Mouse (Mus musculus) kidney, embryonic 15.5 days (tissue): Measurements from ENCODE around the gene Rgs8. TPM values are rescaled to one million over a fixed set of nuclear protein-coding genes. Genes with fewer than 3 reads are reported as not detected.

ENCODE experiments used
- ATAC-seq: fragments of 200-750 bp; cut with Nextera tagmentation; replicated peaks from 2 replicates; pipeline ENCODE4 v1.8.0; 2017; ENCODE audit warnings: moderate TSS enrichment; ENCODE audit not compliant: low FRiP score
- H3K27ac ChIP-seq: fragments of 300-500 bp; sonication (generic); 2 replicates; pipeline ENCODE4 v1.5.1; 2015; ENCODE audit warnings: mild to moderate bottlenecking, inconsistent platforms
- H3K27me3 ChIP-seq: fragments of 300-500 bp; sonication (generic); 2 replicates; pipeline ENCODE4 v1.6.1; 2015; ENCODE audit warnings: inconsistent platforms
- H3K36me3 ChIP-seq: fragments of 300-500 bp; sonication (generic); 2 replicates; pipeline ENCODE4 v1.6.1; 2015; ENCODE audit warnings: inconsistent platforms
- H3K4me1 ChIP-seq: fragments of 300-500 bp; sonication (generic); 2 replicates; pipeline ENCODE4 v1.6.1; 2015; ENCODE audit warnings: inconsistent platforms
- H3K4me2 ChIP-seq: fragments of 300-500 bp; sonication (generic); 2 replicates; pipeline ENCODE4 v1.6.1; 2015; ENCODE audit warnings: moderate library complexity, mild to moderate bottlenecking, inconsistent platforms
- H3K4me3 ChIP-seq: fragments of 300-500 bp; sonication (generic); replicated peaks from 2 replicates; pipeline ENCODE4 v1.5.1; 2015; ENCODE audit warnings: mild to moderate bottlenecking, inconsistent platforms
- H3K9ac ChIP-seq: fragments of 300-500 bp; sonication (generic); 2 replicates; pipeline ENCODE4 v1.6.1; 2015; ENCODE audit warnings: mild to moderate bottlenecking, inconsistent platforms
- H3K9me3 ChIP-seq: fragments of 300-500 bp; sonication (generic); replicated peaks from 2 replicates; pipeline ENCODE4 v1.6.1; 2016; ENCODE audit warnings: inconsistent platforms
- WGBS: fragments of 180-500 bp; shearing (Covaris S2); methylation state at CpG from one replicate; pipeline ENCODE4 v1.1.7; 2015; ENCODE audit warnings: mixed read lengths; 5-methylcytosine and 5-hydroxymethylcytosine counted together
- polyA plus RNA-seq: library from polyadenylated mRNA; unstranded; fragments of >200 nt; fragmentation: Nextera tagmentation; extraction: Ambion mirVana; gene quantifications from 2 replicates; pipeline ENCODE4 v1.2.1, GENCODE M21; 2015

The Rgs8 gene
- polyA plus RNA-seq, 1 experiment from 2014 or later: 0.10 TPM

GRCm38 (mm10) chr1:153712633-153713032, 59.8 kb downstream of the Rgs8 start:
- Histone ChIP-seq H3K9me3 (no peaks in the 10 kb centered on the region), H3K9ac (no peak overlapping the region), H3K27me3 (no peaks in the 10 kb centered on the region), H3K4me3 (no peak overlapping the region), H3K4me1 (peaks cover 9% of the 10 kb centered on the region), H3K36me3 (no peaks in the 10 kb centered on the region), H3K4me2 (no peak overlapping the region), H3K27ac (no peak overlapping the region)
- no peak for ATAC-seq
- 95% methylated on average over 2 of the region's 2 CpGs for WGBS

DNA sequence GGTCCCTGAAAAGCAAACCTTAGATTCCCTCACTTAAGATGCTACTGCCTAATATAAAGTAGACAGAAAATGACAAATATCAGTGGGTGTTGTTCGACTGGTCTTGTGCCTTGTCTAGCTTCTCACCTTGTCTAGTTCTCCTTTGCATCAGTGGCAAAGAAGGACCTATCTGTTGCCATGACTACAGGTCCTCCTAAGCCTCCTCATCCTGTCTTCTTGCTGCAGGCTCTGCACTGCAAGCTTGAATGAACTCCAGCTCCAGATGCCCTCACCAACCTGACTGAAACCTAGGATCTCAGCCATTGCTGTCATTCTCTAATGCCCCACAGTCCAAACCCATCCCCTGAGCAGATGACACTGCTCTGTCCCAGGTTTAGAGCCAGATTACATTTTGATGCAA, 65.2 kb downstream of the Rgs8 start:
- Histone ChIP-seq H3K9ac (no peak overlapping the region), H3K4me1 (no peaks in the 10 kb centered on the region), H3K36me3 (no peaks in the 10 kb centered on the region), H3K4me3 (no peak overlapping the region), H3K9me3 (no peaks in the 10 kb centered on the region), H3K4me2 (no peak overlapping the region), H3K27ac (no peak overlapping the region), H3K27me3 (no peaks in the 10 kb centered on the region)
- 86% methylated on average over 1 of the region's 1 CpGs for WGBS
- ATAC-seq: no peak

- Histone ChIP-seq H3K27me3 (no peaks in the 10 kb centered on the region), H3K9ac (no peak overlapping the region), H3K9me3 (no peaks in the 10 kb centered on the region), H3K4me1 (0 out of 2 replicates have a peak, but pooled peaks cover 3% of the 10 kb centered on the region), H3K27ac (no peak overlapping the region), H3K4me3 (no peak overlapping the region), H3K4me2 (no peak overlapping the region), H3K36me3 (no peaks in the 10 kb centered on the region)
- WGBS: 78% methylated on average over 7 of the region's 7 CpGs
- no peak for ATAC-seq
Measured at GRCm38 (mm10) chr1:153720935-153721334, 68.1 kb downstream of the Rgs8 start.

GRCm38 (mm10) chr1:153721565-153722310, 68.9 kb downstream of the Rgs8 start:
- no peaks in the 10 kb centered on the region for H3K27me3 ChIP-seq
- H3K4me3 ChIP-seq: no peak overlapping the region
- no peak overlapping the region for H3K4me2 ChIP-seq
- H3K4me1 ChIP-seq: 0 out of 2 replicates have a peak, but pooled peaks cover 3% of the 10 kb centered on the region
- no peak for ATAC-seq
- H3K9ac ChIP-seq: no peak overlapping the region
- H3K36me3 ChIP-seq: no peaks in the 10 kb centered on the region
- no peak overlapping the region for H3K27ac ChIP-seq
- H3K9me3 ChIP-seq: no peaks in the 10 kb centered on the region
- 71% methylated on average over 9 of the region's 9 CpGs for WGBS

- Histone ChIP-seq H3K27me3 (no peaks in the 10 kb centered on the region), H3K36me3 (no peaks in the 10 kb centered on the region), H3K9ac (no peak overlapping the region), H3K9me3 (no peaks in the 10 kb centered on the region), H3K27ac (no peak overlapping the region), H3K4me2 (no peak overlapping the region), H3K4me3 (no peak overlapping the region), H3K4me1 (0 out of 2 replicates have a peak, but pooled peaks cover 3% of the 10 kb centered on the region)
- WGBS: 64% methylated on average over 9 of the region's 9 CpGs
- no peak for ATAC-seq
Measured at GRCm38 (mm10) chr1:153723426-153723825, 70.6 kb downstream of the Rgs8 start.

DNA sequence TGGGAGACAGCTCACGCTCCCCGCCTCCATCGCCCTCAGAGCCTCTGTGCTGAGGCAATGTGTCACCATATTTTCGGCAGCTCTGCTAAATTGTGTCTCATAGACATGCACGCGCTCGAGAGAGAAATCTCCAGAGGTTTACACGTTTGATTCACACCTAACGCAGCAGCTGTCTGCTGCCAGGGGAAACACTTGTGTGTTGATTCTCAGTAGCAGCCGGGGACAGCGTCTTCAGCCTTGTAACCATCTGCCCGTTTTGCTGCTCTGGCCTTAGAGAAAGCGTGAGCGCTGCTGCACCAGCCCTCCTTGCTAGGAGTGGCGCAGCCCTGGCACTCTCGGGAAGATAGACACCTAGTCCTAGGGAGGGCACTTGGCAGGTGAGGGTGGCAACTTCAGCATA, 73.8 kb downstream of the Rgs8 start:
- Histone ChIP-seq H3K27me3 (no peaks in the 10 kb centered on the region), H3K4me2 (no peak overlapping the region), H3K36me3 (no peaks in the 10 kb centered on the region), H3K9me3 (no peaks in the 10 kb centered on the region), H3K9ac (no peak overlapping the region), H3K4me1 (0 out of 2 replicates have a peak, but pooled peaks cover 3% of the 10 kb centered on the region), H3K4me3 (no peak overlapping the region), H3K27ac (no peak overlapping the region)
- no peak for ATAC-seq
- 83% methylated on average over 16 of the region's 16 CpGs for WGBS

GRCm38 (mm10) chr1:153729806-153730205, 77.0 kb downstream of the Rgs8 start:
- no peak overlapping the region for H3K4me2 ChIP-seq
- H3K27ac ChIP-seq: no peak overlapping the region
- H3K36me3 ChIP-seq: no peaks in the 10 kb centered on the region
- H3K4me3 ChIP-seq: no peak overlapping the region
- no peak for ATAC-seq
- no peak overlapping the region for H3K9ac ChIP-seq
- H3K4me1 ChIP-seq: peaks cover 6% of the 10 kb centered on the region
- H3K9me3 ChIP-seq: no peaks in the 10 kb centered on the region
- no peaks in the 10 kb centered on the region for H3K27me3 ChIP-seq
- 39% methylated on average over 2 of the region's 2 CpGs for WGBS

GRCm38 (mm10) chr1:153730671-153731070, 77.8 kb downstream of the Rgs8 start:
- Histone ChIP-seq H3K36me3 (no peaks in the 10 kb centered on the region), H3K4me3 (no peak overlapping the region), H3K27ac (0 out of 2 replicates have a peak overlapping the region, but pooled peaks have one; percentile 11), H3K4me1 (peaks cover 6% of the 10 kb centered on the region), H3K9ac (no peak overlapping the region), H3K9me3 (no peaks in the 10 kb centered on the region), H3K27me3 (peaks cover 4% of the 10 kb centered on the region; the same call in 1 of the 2 replicates), H3K4me2 (no peak overlapping the region)
- WGBS: 56% methylated on average over 3 of the region's 3 CpGs
- ATAC-seq: 0 out of 2 replicates have a peak, but pooled peaks have one; percentile 29

GRCm38 (mm10) chr1:153733181-153733580, 80.4 kb downstream of the Rgs8 start:
- H3K9ac ChIP-seq: no peak overlapping the region
- H3K36me3 ChIP-seq: no peaks in the 10 kb centered on the region
- peaks cover 6% of the 10 kb centered on the region for H3K4me1 ChIP-seq
- H3K27me3 ChIP-seq: peaks cover 21% of the 10 kb centered on the region
- no peak overlapping the region for H3K4me3 ChIP-seq
- WGBS: 60% methylated on average over 9 of the region's 9 CpGs
- no peaks in the 10 kb centered on the region for H3K9me3 ChIP-seq
- ATAC-seq: no peak
- H3K27ac ChIP-seq: no peak overlapping the region
- no peak overlapping the region for H3K4me2 ChIP-seq

DNA sequence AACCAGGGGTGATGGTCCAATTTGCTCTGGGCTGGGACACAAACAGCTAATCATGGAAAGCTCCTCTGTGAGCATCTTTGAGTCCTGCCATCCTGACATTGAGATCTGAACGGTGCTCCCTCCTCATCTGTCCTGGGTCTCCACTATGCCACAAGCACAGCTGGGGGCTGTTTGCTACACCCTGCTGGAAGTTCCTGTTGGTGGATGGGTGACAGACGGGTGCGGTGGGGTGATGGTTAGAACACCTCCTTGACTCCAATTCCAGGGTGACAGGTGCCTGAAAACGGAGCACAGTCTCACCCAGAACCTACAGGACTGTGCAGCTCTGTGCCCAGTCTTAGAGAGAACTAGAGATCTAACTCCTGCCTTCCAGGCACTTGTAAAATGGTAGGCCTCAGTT, 82.0 kb downstream of the Rgs8 start:
- H3K4me2 ChIP-seq: no peak overlapping the region
- H3K4me1 ChIP-seq: peaks cover 12% of the 10 kb centered on the region
- H3K27me3 ChIP-seq: peaks cover 35% of the 10 kb centered on the region
- H3K27ac ChIP-seq: no peak overlapping the region
- no peak overlapping the region for H3K4me3 ChIP-seq
- H3K9me3 ChIP-seq: no peaks in the 10 kb centered on the region
- no peaks in the 10 kb centered on the region for H3K36me3 ChIP-seq
- no peak for ATAC-seq
- H3K9ac ChIP-seq: no peak overlapping the region
- WGBS: 83% methylated on average over 4 of the region's 4 CpGs

- Histone ChIP-seq H3K4me1 (peaks cover 23% of the 10 kb centered on the region), H3K4me2 (no peak overlapping the region), H3K27me3 (peaks cover 45% of the 10 kb centered on the region), H3K27ac (no peak overlapping the region), H3K4me3 (no peak overlapping the region), H3K9ac (no peak overlapping the region), H3K9me3 (no peaks in the 10 kb centered on the region), H3K36me3 (no peaks in the 10 kb centered on the region)
- 71% methylated on average over 6 of the region's 6 CpGs for WGBS
- ATAC-seq: no peak
Measured at GRCm38 (mm10) chr1:153736096-153736495, 83.3 kb downstream of the Rgs8 start.

GRCm38 (mm10) chr1:153737101-153738085, 84.6 kb downstream of the Rgs8 start:
- Histone ChIP-seq H3K27ac (no peak overlapping the region), H3K4me3 (no peak overlapping the region), H3K4me1 (peaks cover 30% of the 10 kb centered on the region), H3K4me2 (no peak overlapping the region), H3K36me3 (no peaks in the 10 kb centered on the region), H3K27me3 (peaks cover 55% of the 10 kb centered on the region), H3K9ac (no peak overlapping the region), H3K9me3 (no peaks in the 10 kb centered on the region)
- 60% methylated on average over 9 of the region's 9 CpGs for WGBS
- no peak for ATAC-seq
